Mouse (Mus musculus): ENCODE measurements around the gene Krtap5-4.
"Not testable (repeated sequence)": the region's sequence is repeated elsewhere in the genome, so short reads cannot be mapped to it uniquely, and the experiment has no call there.

Krtap5-4 gene

DNA sequence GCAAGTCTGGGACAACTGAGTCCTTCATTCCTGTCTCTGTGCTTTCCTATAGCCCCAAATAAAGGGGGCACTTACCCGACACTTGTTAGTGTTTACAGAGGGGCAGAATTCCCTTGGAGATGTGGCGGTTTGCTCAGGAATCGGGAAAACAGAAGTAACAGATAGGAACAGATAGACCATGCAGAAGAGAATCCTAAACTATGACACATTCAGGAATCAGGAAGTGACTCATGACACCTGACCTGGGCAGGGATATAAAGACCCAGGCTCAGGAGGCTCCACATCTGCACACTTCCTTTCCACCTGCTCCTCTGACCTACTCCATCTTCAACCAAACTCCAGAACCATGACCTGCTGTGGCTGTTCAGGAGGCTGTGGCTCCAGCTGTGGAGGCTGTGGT lies at the start of gene Krtap5-4:
Gene Krtap5-4, plus strand, starts transcription at position 301 of the 400 bp plus-strand sequence.
- DNase-seq = no peak

GRCm38 (mm10) chr7:142255517-142255916 lies 47.8 kb upstream of the Krtap5-4 start:
- peak; percentile 39 to 69 for DNase-seq

- DNase-seq = not testable (repeated sequence)
These were observed 45.1 kb upstream of the Krtap5-4 start, which contains the start of gene Gm2431 for GRCm38 (mm10) chr7:142258254-142258653. Gm2431 (minus strand) TSS chr7:142258354.

DNA sequence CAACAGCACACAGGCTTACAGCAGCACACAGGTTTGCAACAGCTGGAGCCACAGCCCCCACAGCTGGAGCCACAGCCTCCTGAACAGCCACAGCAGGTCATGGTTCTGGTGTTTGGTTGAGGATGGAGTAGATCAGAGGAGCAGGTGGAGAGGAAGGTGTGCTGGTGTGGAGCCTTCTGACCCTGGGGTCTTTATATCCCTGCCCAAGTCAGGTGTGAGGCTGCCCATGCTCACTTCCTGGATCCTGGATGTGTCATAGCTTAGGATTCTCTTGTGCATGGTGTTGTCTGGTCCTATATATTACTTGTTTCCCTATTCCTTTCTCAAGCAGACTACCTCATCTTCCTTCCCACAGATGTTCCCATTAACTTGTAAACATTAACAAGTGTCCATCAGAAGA lies 29.1 kb upstream of the Krtap5-4 start, which contains the start of gene Gm4559:
Gene Gm4559, minus strand, starts transcription at position 101 of the 400 bp plus-strand sequence.
- DNase-seq = not testable (repeated sequence)

GRCm38 (mm10) chr7:142278183-142278582 lies 25.2 kb upstream of the Krtap5-4 start:
- DNase-seq = peak; percentile 76 to 88

DNA sequence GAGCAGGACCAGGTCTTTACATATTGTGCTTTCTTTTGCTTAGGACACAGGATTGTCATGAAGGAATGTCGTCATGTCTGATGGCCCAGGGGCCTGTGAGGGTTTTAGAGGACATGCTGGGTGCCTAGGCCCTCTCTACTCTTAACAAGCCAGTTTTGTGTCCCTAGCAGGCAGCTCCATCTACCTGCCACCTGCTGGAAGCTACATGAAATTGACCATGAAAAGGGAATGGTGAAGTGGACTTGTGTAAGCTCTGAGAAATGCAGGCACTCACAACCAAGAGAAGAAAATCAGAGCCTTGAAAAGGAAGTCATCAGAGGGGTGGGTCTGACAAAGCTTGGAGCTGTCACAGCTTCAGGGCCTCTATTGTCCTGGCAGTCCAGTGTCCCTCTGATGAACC lies 24.1 kb upstream of the Krtap5-4 start:
- not testable (repeated sequence) for DNase-seq

- DNase-seq = not testable (repeated sequence)
These were observed 20.5 kb upstream of the Krtap5-4 start for GRCm38 (mm10) chr7:142282847-142283246.

GRCm38 (mm10) chr7:142284023-142284591 lies 19.2 kb upstream of the Krtap5-4 start:
- DNase-seq = peak; percentile 72 to 74

GRCm38 (mm10) chr7:142284615-142285080 lies 18.7 kb upstream of the Krtap5-4 start:
- peak; percentile 96 to 97 for DNase-seq

- DNase-seq = peak; percentile 57 to 66
These were observed 18.1 kb upstream of the Krtap5-4 start for GRCm38 (mm10) chr7:142285130-142285835.

- DNase-seq = peak in 1 of 2 experiments; percentile 6
These were observed 17.3 kb upstream of the Krtap5-4 start for GRCm38 (mm10) chr7:142285910-142286612.

DNA sequence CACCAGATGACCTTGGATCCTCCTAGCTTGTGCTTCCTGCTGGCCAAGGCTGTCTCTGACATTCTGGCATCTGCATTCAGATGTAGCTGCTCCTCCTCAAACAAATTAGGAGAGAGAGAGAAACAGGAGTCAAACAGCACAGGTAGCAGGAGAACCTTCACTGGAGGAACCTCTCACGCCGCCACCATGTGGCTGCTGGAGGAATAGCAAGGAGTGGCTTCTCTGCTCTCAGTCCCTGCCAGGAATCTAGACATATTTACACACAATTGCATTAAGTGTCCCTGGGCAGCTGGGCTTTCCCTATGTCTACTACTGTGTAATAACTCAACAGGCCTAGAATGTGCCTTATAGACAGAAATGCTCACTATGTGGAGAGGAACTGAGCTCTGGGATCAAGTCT lies 9.5 kb upstream of the Krtap5-4 start:
- DNase-seq = peak; percentile 49 to 75

- no peak for DNase-seq
These were observed 7.9 kb upstream of the Krtap5-4 start for GRCm38 (mm10) chr7:142295418-142295817.

DNA sequence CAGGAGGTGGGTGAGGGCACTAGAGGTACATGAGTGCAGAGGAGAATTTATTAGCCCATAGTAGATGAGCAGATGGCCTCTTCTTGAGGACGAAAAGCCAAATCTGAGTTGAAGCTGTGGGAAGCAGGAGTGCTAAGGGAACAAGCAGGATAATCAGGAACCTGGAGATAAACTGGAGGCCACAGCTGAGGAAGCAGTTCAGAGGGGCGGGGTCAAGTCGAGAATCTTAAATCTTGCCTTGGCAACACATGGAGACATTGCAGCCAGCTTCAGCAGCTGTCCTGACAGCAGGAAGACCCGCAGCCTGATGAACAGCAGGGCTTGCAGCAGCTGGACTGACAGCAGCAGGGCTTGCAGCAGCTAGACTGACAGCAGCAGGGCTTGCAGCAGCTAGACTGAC lies 7.2 kb upstream of the Krtap5-4 start:
- DNase-seq = not testable (repeated sequence)

- DNase-seq = not testable (repeated sequence)
These were observed 6.3 kb upstream of the Krtap5-4 start, which contains the start of gene Krtap5-1 for GRCm38 (mm10) chr7:142297018-142297417. Krtap5-1 (minus strand) TSS chr7:142297118.

DNA sequence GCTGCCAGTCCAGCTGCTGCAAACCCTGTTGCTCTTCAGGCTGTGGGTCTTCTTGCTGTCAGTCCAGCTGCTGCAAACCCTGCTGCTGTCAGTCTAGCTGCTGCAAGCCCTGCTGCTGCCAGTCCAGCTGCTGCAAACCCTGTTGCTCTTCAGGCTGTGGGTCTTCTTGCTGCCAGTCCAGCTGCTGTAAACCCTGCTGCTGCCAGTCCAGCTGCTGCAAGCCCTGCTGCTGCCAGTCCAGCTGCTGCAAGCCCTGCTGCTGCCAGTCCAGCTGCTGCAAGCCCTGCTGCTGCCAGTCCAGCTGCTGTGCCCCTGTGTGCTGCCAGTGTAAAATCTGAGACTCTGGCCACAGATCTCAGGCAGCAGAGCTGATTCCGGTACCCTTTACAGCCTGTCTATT lies 580 bp downstream of the Krtap5-4 start:
- DNase-seq = not testable (repeated sequence)

GRCm38 (mm10) chr7:142314600-142315285 lies 11.4 kb downstream of the Krtap5-4 start:
- DNase-seq = no peak

GRCm38 (mm10) chr7:142316558-142316957 lies 13.2 kb downstream of the Krtap5-4 start:
- DNase-seq = peak; percentile 43 to 57

DNA sequence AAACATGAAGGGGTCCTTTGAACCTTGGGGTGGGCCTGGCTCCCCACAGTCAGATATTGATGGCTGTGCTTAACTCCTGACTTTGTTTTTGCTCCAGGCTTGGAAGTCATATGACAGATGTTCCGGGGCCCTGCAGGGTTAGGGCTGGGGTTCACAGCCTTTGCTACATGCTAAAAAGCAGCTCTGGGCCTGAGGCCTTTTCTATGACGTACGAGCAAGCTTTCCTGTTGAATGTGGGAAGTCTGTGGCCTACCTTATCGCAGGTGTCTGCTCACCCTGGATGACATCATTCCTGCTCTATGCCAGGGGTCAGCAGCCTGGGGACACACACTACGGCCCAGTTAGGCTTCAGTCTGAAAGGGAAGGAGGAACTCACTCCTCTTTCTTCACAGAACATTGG lies 13.9 kb downstream of the Krtap5-4 start:
- no peak for DNase-seq

DNA sequence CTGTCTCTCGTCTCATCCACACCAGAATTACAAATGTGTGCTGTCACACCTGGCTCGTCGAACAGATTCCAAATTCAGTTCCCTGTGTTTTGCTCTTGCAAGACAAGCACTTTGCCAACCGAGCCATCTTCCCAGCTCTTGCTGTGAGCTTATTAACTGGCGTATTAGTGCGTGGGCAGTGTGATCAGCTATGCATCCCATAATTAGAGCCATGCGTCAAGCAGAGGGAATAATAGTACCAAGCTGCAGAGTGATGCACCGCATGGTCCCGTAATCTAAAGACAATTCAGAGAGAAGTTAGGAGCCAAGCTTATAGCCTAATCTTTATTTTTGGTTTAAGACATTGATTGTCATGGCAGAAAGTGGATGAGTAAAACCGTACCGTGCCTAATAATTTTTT lies 15.8 kb downstream of the Krtap5-4 start:
- DNase-seq = no peak

- no peak for DNase-seq
These were observed 17.6 kb downstream of the Krtap5-4 start for GRCm38 (mm10) chr7:142320906-142321305.

DNA sequence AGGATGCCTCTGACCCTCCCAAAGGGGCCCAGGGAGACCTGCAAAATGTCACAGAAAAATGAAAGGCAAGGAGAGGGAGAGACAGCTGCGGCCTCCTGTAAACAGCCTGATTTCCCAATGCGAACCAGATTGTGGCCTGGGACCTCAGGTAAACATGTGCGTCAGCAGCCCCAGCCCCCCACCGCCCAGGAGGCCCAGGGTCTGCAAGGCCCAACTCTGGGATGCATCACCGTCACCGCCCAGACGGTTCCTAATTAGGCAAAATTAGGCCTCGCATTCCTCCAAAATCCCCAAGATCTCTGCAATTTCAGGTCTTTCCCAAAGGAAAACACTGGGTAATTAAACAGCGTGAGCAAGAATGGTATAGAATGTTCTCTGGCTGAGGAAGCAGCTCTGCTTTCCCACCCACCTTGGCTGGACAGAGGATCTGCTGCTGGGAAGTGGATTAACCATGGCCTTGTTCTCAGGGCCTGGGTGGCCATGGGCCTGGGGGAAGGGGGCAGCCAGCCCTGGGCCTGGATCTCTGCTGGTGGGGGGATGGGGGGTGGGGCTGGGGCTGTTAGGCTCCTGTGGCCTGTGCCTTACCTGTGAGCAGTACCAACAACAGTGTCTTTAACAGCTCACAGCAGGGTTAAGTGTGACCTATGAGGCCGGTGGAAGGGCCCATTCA lies 18.4 kb downstream of the Krtap5-4 start:
- not testable (repeated sequence) for DNase-seq
